Mouse (Mus musculus) MEL (cell line): Measurements from ENCODE around the gene Sugp1.

Source experiments
- CTCF ChIP-seq, 3 experiments: IDR thresholded peaks in 2 of 3; conservative IDR thresholded peaks in 1 of 3; 2 replicates each; pipeline ENCODE4 v1.5.1; 2011 to 2012; ENCODE audit warnings: low read length in 3 of 3, low read depth in 2 of 3, mild to moderate bottlenecking in 2 of 3, improper control_type of control experiment in 1 of 3, inconsistent platforms in 1 of 3, mixed read lengths in 1 of 3, moderate library complexity in 1 of 3; ENCODE audit not compliant: control insufficient read depth in 1 of 3, insufficient read depth in 1 of 3, poor library complexity in 1 of 3, severe bottlenecking in 1 of 3
- GABPA ChIP-seq: IDR thresholded peaks from 2 replicates; pipeline ENCODE4 v1.6.1; 2012; ENCODE audit warnings: low read depth, mild to moderate bottlenecking, inconsistent platforms, low read length, improper control_type of control experiment, moderate library complexity
- MAFK ChIP-seq: IDR thresholded peaks from 2 replicates; pipeline ENCODE4 v1.6.1; 2011; ENCODE audit warnings: low read depth, mild to moderate bottlenecking, low read length, improper control_type of control experiment, borderline replicate concordance
- POLR2A ChIP-seq, 2 experiments: IDR thresholded peaks; 2 replicates each; pipeline ENCODE4 v1.6.1; 2011 to 2012; ENCODE audit warnings: low read length in 2 of 2, mild to moderate bottlenecking in 2 of 2, control low read depth in 1 of 2, improper control_type of control experiment in 1 of 2, low read depth in 1 of 2, moderate library complexity in 1 of 2; ENCODE audit not compliant: control insufficient read depth in 1 of 2, insufficient read depth in 1 of 2, poor library complexity in 1 of 2
- SIN3A ChIP-seq: IDR thresholded peaks from 2 replicates; pipeline ENCODE4 v1.6.1; 2012; ENCODE audit warnings: low read length, improper control_type of control experiment, inconsistent platforms
- USF1 ChIP-seq: IDR thresholded peaks from 2 replicates; pipeline ENCODE4 v1.6.1; 2014; ENCODE audit warnings: low read depth, mild to moderate bottlenecking, inconsistent platforms, low read length, improper control_type of control experiment, moderate library complexity

DNA sequence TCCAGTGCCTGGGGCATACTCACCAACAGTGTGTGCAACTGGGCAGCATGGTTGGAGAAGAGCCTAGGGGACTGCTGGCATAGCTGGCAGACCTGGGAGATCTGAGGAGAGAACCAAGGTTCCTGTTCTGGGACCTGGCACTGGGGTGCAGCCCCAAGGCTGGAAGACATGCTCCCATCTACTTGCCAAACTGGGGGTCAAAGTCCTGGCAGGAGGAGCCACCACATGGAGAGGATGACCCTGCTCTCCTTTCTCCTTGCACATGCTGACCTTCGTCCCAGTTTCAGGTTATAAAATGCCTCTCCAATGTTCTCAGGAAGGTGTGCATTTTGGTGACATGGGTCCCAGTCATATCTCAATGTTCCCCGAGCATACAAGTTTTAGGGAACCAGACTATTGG is 16.5 kb upstream of the Sugp1 start:
- TF ChIP-seq CTCF (IDR thresholded peaks at IDR 0.05 in 2 of 3, conservative IDR thresholded peaks at IDR 0.05 in 1 of 3; ENCODE audit: control insufficient read depth in 1 of 3, insufficient read depth in 1 of 3, low read depth in 2 of 3, low read length in 3 of 3, poor library complexity in 1 of 3, severe bottlenecking in 1 of 3) (no peak), GABPA (no peak), SIN3A (no peak), POLR2A (IDR thresholded peaks at IDR 0.05; ENCODE audit: control insufficient read depth in 1 of 2, insufficient read depth in 1 of 2, low read depth in 1 of 2, low read length in 2 of 2, poor library complexity in 1 of 2) (no peak), MAFK (no peak), USF1 (no peak)
